Mouse (Mus musculus): ENCODE data around the gene Gna13.

- TF ChIP-seq POLR2A (IDR thresholded peaks at IDR 0.05; ENCODE audit: insufficient read depth, low read depth, low read length): no peak
- no peak for TF ChIP-seq CTCF (IDR thresholded peaks at IDR 0.05; ENCODE audit: insufficient read depth, low read depth, low read length)
These were observed 15.2 kb upstream of the Gna13 start for GRCm38 (mm10) chr11:109347242-109347959.
